8 mouse cellular contexts compared by ENCODE assay signal in genomic region chr15:8709578-8709977, GRCm38 (mm10). TPM values are rescaled to one million over a fixed set of nuclear protein-coding genes. Genes with fewer than 3 reads are reported as not detected.
DNase-seq lines count a peak whose midpoint lies in the region; ATAC-seq and TF ChIP-seq lines count a peak whose summit lies in the region.
"Had no signal": no experiment of that assay in that cellular context is flagged by ENCODE, and none has a peak within 500 bp of the region (broad histone marks: within the 10 kb centered on the region; RNA-seq: fewer than 3 reads in every experiment).

No protein-coding gene starts in this region.

- no peaks in the 10 kb centered on the region for H3K36me3 ChIP-seq in megakaryocyte, embryonic 14.5 days (replicated peaks; ENCODE audit: low read length)
- H3K36me3 ChIP-seq in liver, embryonic 16.5 days (ENCODE audit: control insufficient read depth, insufficient read depth) = no peaks in the 10 kb centered on the region

- peak overlapping the region; percentile 85 for H3K4me2 ChIP-seq in liver, embryonic 16.5 days (ENCODE audit: low read depth, low read length)

- peaks cover 39% of the 10 kb centered on the region for H3K27me3 ChIP-seq in megakaryocyte, embryonic 14.5 days (replicated peaks)
- H3K27me3 ChIP-seq in liver, embryonic 16.5 days (ENCODE audit: control insufficient read depth, insufficient read depth, low read depth, low read length) = peaks cover 11% of the 10 kb centered on the region

- H3K4me1 ChIP-seq in megakaryocyte, embryonic 14.5 days = peaks cover 10% of the 10 kb centered on the region
- peaks cover 3% of the 10 kb centered on the region; the same call in 1 of the 2 replicates for H3K4me1 ChIP-seq in cortical plate, adult 2 months (ENCODE audit: control insufficient read depth, insufficient read depth, low read length)
- H3K4me1 ChIP-seq in liver, embryonic 16.5 days (ENCODE audit: control insufficient read depth, low read depth, low read length) = peaks cover 3% of the 10 kb centered on the region

- 5% methylated on average over 11 of the region's 11 CpGs for WGBS in liver, embryonic 16.5 days (ENCODE audit: insufficient replicate concordance)

- H3K9ac ChIP-seq in liver, embryonic 16.5 days (ENCODE audit: low read depth, low read length) = no peak overlapping the region

- TF ChIP-seq CTCF in cortical plate, adult 2 months (IDR thresholded peaks at IDR 0.05; ENCODE audit: extremely low read depth, insufficient read depth, low read length) = no peak

- H3K9me3 ChIP-seq in megakaryocyte, embryonic 14.5 days = 0 out of 2 replicates have a peak, but pooled peaks cover 6% of the 10 kb centered on the region
- no peaks in the 10 kb centered on the region for H3K9me3 ChIP-seq in liver, embryonic 16.5 days (replicated peaks; ENCODE audit: control insufficient read depth, low read length)

- DNase-seq in heart, postnatal 4 days = peak; percentile 25
- no peak for DNase-seq in thymus, postnatal 36 days

- H3K27ac ChIP-seq in cortical plate, adult 2 months (ENCODE audit: insufficient read depth, low read length) = no peak overlapping the region
- no peak overlapping the region for H3K27ac ChIP-seq in liver, embryonic 16.5 days (ENCODE audit: low read length)

- peak overlapping the region; percentile 72 for H3K4me3 ChIP-seq in megakaryocyte, embryonic 14.5 days (replicated peaks)
- peak overlapping the region; percentile 47 for H3K4me3 ChIP-seq in cortical plate, adult 2 months (ENCODE audit: insufficient read depth, low read length)
- peak overlapping the region; percentile 65 for H3K4me3 ChIP-seq in liver, embryonic 16.5 days (ENCODE audit: low read depth, low read length)

- ATAC-seq in megakaryocyte, adult 5-6 weeks (ENCODE audit: poor library complexity, severe bottlenecking) = no peak
- ATAC-seq in liver, embryonic 16.5 days (ENCODE audit: low read depth) = no peak
- no peak for ATAC-seq in megakaryocyte-erythroid progenitor cell, adult 5-6 weeks (replicated peaks; ENCODE audit: low FRiP score, low TSS enrichment, poor library complexity, severe bottlenecking)

- no peak for TF ChIP-seq POLR2A in cortical plate, adult 2 months (IDR thresholded peaks at IDR 0.05; ENCODE audit: extremely low read depth, insufficient read depth, low read length)

RNA-seq across cellular contexts. Expression of gene Slc1a3, which starts 1.0 kb away (rescaled TPM):
- polyA plus RNA-seq in megakaryocyte, embryonic 14.5 days (2012; ENCODE audit: insufficient read depth, low replicate concordance) = 0.02 and 6.4 TPM in 2 replicates
- total RNA-seq in megakaryocyte, adult 5-6 weeks (2015) = 0.02 TPM in 1 of 2 replicates, not detected in the other
- total RNA-seq in megakaryocyte, adult 5-6 weeks (2017) = 0.07 and 0.16 TPM in 2 replicates
- polyA plus RNA-seq in cortical plate, adult 2 months (2012; rRNA removed) = 373 TPM in 2 replicates
- total RNA-seq in heart, postnatal 4 days (2021) = 1 to 10 TPM; 2.3 to 2.8 TPM
- 0.18 and 0.47 TPM in 2 replicates for polyA plus RNA-seq in liver, embryonic 16.5 days (2015; fragmentation: Nextera tagmentation; extraction: Ambion mirVana)
- 0.22 TPM in 1 of 2 replicates, not detected in the other for total RNA-seq in megakaryocyte-erythroid progenitor cell, adult 5-6 weeks (2014; fragmentation: Nextera tagmentation)
- 3.1 TPM in 1 of 2 replicates, not detected in the other for total RNA-seq in megakaryocyte-erythroid progenitor cell, adult 5-6 weeks (2017)
- total RNA-seq: neutrophil, adult 5-6 weeks had no signal
